Comparison of ENCODE assay signal across 8 mouse cellular contexts in genomic region chr16:81201992-81202391, GRCm38 (mm10). TPM values are rescaled to one million over a fixed set of nuclear protein-coding genes. Genes with fewer than 3 reads are reported as not detected.
DNase-seq lines count a peak whose midpoint lies in the region; ATAC-seq and TF ChIP-seq lines count a peak whose summit lies in the region.

No protein-coding gene starts in this region.

- H3K36me3 ChIP-seq in embryonic facial prominence, embryonic 10.5 days (replicated peaks) = no peaks in the 10 kb centered on the region
- no peaks in the 10 kb centered on the region for H3K36me3 ChIP-seq in hindbrain, embryonic 13.5 days

- H3K9ac ChIP-seq in hindbrain, embryonic 13.5 days = peak overlapping the region; percentile 72

- TF ChIP-seq CTCF in lung, adult 2 months (IDR thresholded peaks at IDR 0.05; ENCODE audit: insufficient read depth, low read length) = peak; percentile 43; the same call in 1 of the 2 replicates

- H3K9me3 ChIP-seq in embryonic facial prominence, embryonic 10.5 days = no peaks in the 10 kb centered on the region
- H3K9me3 ChIP-seq in hindbrain, embryonic 13.5 days = no peaks in the 10 kb centered on the region

- H3K4me2 ChIP-seq in hindbrain, embryonic 13.5 days = peak overlapping the region; percentile 65

- no peak overlapping the region for H3K27ac ChIP-seq in embryonic facial prominence, embryonic 10.5 days (replicated peaks)
- H3K27ac ChIP-seq in hindbrain, embryonic 13.5 days = peak overlapping the region; percentile 86

- no peak for DNase-seq in lung, adult 2 months
- no peak for DNase-seq in lung, postnatal 36 days
- peak; percentile 11 for DNase-seq in adrenal gland, postnatal 25 days
- DNase-seq in embryonic facial prominence, embryonic 10.5 days (ENCODE audit: low spot score) = peak; percentile 45
- peak; percentile 80 to 90 for DNase-seq in left cerebral cortex, postnatal 25 days (ENCODE audit: low spot score in 2 of 2)
- peak; percentile 79 for DNase-seq in retina, embryonic 14.5 days (ENCODE audit: low spot score)
- no peak for DNase-seq in spleen, postnatal 4 days (ENCODE audit: low spot score in 2 of 2)

- intact Hi-C loops in left cerebral cortex, postnatal 25 days (cut with DNase I) = loop anchor here (2.0 to 10.0 kb wide), 4 partner anchors 83 to 1733 kb away; no protein-coding TSS in a partner anchor

- H3K27me3 ChIP-seq in embryonic facial prominence, embryonic 10.5 days (replicated peaks; ENCODE audit: low read depth, poor library complexity, severe bottlenecking) = no peaks in the 10 kb centered on the region
- no peaks in the 10 kb centered on the region for H3K27me3 ChIP-seq in hindbrain, embryonic 13.5 days

- no peak overlapping the region for H3K4me3 ChIP-seq in lung, adult 2 months (replicated peaks; ENCODE audit: extremely low read depth, low read depth, low read length)
- no peak overlapping the region for H3K4me3 ChIP-seq in embryonic facial prominence, embryonic 10.5 days
- peak overlapping the region; percentile 65 for H3K4me3 ChIP-seq in hindbrain, embryonic 13.5 days

- no peaks in the 10 kb centered on the region for H3K4me1 ChIP-seq in lung, adult 2 months (ENCODE audit: control insufficient read depth, insufficient read depth, low read length)
- H3K4me1 ChIP-seq in embryonic facial prominence, embryonic 10.5 days = peaks cover 5% of the 10 kb centered on the region
- peaks cover 22% of the 10 kb centered on the region for H3K4me1 ChIP-seq in hindbrain, embryonic 13.5 days (replicated peaks)

- no peak for TF ChIP-seq POLR2A in lung, adult 2 months (IDR thresholded peaks at IDR 0.05; ENCODE audit: borderline replicate concordance, extremely low read depth, low read depth, low read length)

- ATAC-seq in hindbrain, embryonic 13.5 days (ENCODE audit: low FRiP score) = 0 out of 2 replicates have a peak, but pooled peaks have one; percentile 23

- 5% methylated on average over 4 of the region's 4 CpGs for WGBS in lung, adult 2 months
- 13% methylated on average over 4 of the region's 4 CpGs for WGBS in embryonic facial prominence, embryonic 10.5 days
- 8% methylated on average over 4 of the region's 4 CpGs for WGBS in hindbrain, embryonic 13.5 days

RNA-seq across cellular contexts. Expression of gene Ncam2, which starts 1.5 kb away (rescaled TPM):
- 0.04 and 0.05 TPM in 2 replicates for polyA plus RNA-seq in lung, adult 2 months (2012; rRNA removed)
- total RNA-seq in adrenal gland, postnatal 25 days (2021) = 0.90 and 1.7 TPM in 2 replicates
- polyA plus RNA-seq in embryonic facial prominence, embryonic 10.5 days (2016; fragmentation: Nextera tagmentation; extraction: Ambion mirVana) = 0.39 and 0.74 TPM in 2 replicates
- 16.8 and 17.3 TPM in 2 replicates for polyA plus RNA-seq in hindbrain, embryonic 13.5 days (2015; fragmentation: Nextera tagmentation; extraction: Ambion mirVana)
- 10 to 100 TPM; 78.5 to 85.1 TPM for total RNA-seq in left cerebral cortex, postnatal 25 days (2021)

Comparison
In these comparisons a context has a peak if more than half of its experiments do, and no peak if none do; other contexts are left out.
1. DNase-seq: peak in adrenal gland, postnatal 25 days (single experiment), embryonic facial prominence, embryonic 10.5 days (single experiment), left cerebral cortex, postnatal 25 days (2 of 2) and retina, embryonic 14.5 days (single experiment); none in lung, adult 2 months (single experiment), lung, postnatal 36 days (single experiment) and spleen, postnatal 4 days (0 of 2).
2. RNA of gene Ncam2, which starts 1.5 kb away (polyA plus RNA-seq): 16.8 to 17.3 TPM in hindbrain, embryonic 13.5 days; 0.39 to 0.74 TPM in embryonic facial prominence, embryonic 10.5 days and 0.04 to 0.05 TPM in lung, adult 2 months; every median in the first group is over 10 times any median in the second.